Mouse (Mus musculus) midbrain, embryonic 12.5 days (tissue): Measurements from ENCODE around the gene Insl6. TPM values are rescaled to one million over a fixed set of nuclear protein-coding genes. Genes with fewer than 3 reads are reported as not detected.

ENCODE experiments used
- polyA plus RNA-seq: library from polyadenylated mRNA; unstranded; fragments of >200 nt; fragmentation: Nextera tagmentation; extraction: Ambion mirVana; gene quantifications from 2 replicates; pipeline ENCODE4 v1.2.1, GENCODE M21; 2016

Gene Insl6
- polyA plus RNA-seq, 1 experiment from 2014 or later = 5.9 TPM

Other genes starting within 250 kb of the Insl6 start
- gene Rcl1, start 224.0 kb downstream of the Insl6 start, polyA plus RNA-seq = 35.3 and 41.0 TPM in 2 replicates
- gene Jak2, start 73.5 kb downstream of the Insl6 start, polyA plus RNA-seq = 16.6 and 18.7 TPM in 2 replicates
- gene Rln1, start 9.3 kb upstream of the Insl6 start, polyA plus RNA-seq = 0.43 and 0.78 TPM in 2 replicates
- gene Plgrkt, start 42.0 kb upstream of the Insl6 start, polyA plus RNA-seq = 70.1 and 72.6 TPM in 2 replicates
- 0.33 and 0.35 TPM in 2 replicates for gene Cd274, start 42.1 kb upstream of the Insl6 start, polyA plus RNA-seq
- not detected in 2 replicates for gene Pdcd1lg2, start 85.6 kb upstream of the Insl6 start, polyA plus RNA-seq
- 14.0 TPM in 2 replicates for gene Ric1, start 196.9 kb upstream of the Insl6 start, polyA plus RNA-seq